Mouse (Mus musculus): Measurements from ENCODE around the gene Parm1.

Gene Parm1

DNA sequence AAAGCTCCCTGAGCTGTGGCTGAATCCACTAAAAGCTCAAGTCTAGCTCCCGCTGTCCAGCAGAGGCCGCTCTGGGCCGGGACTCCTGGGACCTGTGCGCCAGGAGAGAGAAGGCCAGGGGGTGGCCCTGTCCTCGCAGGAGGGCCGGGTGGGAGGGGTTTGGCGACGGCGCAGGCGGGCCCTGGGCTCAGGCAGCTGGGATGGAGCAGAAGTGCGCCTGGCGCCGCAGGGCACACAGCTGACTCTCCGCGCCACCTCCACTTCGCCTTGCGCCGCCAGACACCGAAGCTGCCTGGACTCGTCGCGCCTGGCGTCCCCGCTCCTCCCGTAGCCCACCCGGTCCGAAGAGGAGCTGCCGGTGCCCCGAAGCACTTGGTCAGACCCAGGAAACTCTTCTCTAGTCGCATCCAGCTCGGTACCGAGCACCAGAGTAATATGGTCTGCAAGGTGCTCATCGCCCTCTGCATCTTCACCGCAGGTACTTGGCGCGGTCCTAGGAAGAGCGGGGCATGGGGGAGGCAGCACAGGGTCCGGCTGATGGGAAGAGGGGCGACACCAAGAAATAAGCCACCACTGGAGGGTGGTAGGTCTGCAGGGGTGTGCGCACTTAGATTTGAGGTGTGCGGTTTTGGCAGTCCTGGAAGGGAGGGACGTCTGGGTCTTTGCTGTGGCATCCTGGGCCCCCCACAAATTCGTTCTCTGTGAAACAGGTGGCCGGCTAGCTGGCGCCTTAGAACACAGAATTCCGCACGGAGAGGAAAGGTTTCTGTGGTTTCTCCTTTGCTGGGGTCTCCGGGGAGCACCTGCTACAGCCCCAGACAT lies at the start of gene Parm1:
Parm1 (plus strand) TSS at position 136 of the 822 bp plus-strand sequence.
- peak; percentile 34 for DNase-seq (ENCODE audit: low read depth)

DNA sequence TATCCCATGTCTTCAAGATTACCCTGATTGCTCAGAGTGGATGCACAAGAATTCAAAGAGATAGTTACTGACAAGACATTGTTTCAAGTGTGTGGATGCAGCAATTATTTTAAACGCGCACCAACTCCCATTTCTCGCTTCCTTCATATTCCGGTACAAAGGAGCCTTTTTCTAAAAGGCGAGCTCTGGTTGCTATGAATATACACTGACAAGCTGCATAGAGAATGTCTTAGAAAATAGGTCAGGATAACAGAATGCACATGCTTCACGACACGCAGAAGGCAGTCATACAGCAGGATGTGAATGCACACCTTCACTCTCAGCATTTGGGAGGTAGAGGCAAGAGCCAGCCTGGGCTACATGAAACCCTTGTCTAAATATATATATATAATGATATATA lies 42.2 kb upstream of the Parm1 start:
- no peak for DNase-seq (ENCODE audit: low read depth)

DNA sequence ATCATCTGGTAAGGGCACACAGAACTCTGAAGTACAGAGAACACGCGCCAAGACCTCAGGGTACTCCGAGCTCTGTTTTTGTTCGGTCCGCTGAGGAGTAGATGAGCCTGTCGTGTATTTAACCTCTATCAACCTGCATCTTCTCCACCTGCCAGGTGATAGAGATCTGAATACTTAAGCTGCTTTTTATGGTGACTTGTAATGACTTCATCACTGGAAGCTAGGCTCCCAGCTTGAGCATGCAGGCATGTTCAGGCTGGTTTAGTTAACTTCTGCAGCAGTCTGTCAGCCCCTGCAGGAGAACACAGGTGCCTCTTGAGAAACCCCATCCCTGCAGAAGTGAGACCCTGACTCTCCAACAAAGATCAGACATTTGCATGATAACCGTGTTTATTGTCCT lies 40.6 kb upstream of the Parm1 start:
- no peak for DNase-seq (ENCODE audit: low read depth)

DNA sequence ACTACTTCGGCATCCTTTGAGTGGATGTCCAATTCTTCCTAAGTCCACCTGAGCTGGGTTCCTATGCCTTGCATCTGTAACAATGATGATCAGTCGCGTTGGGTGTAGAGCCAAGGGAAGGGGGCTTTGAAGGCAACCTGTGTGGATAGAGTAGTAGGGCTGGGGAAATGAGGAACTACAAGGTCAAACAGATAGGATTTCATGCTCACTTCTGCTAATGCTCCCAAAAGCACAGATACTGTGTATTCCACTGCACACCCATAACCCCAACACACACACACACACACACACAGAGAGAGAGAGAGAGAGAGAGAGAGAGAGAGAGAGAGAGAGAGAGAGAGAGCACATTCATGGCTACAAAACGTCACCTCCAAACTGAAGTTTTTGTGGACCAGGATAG lies 38.7 kb upstream of the Parm1 start:
- DNase-seq (ENCODE audit: low read depth) = no peak

DNA sequence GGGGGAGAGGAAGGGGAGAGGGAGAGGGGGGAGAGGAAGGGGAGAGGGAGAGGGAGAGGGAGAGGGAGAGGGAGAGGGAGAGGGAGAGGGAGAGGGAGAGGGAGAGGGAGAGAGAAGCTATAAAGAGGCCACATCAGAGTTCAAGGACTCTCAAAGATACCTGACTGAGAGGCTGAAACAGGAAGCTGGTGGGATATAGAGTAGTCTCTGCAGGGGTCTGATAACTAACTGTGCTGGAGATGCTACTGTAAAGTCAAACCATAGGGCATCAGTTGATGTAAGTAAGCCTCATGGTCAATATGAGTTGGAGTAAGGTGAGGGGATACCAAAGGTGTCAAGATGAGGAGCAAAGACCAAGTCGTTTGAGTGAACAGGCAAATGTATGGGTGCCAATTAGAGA lies 37.3 kb upstream of the Parm1 start:
- DNase-seq (ENCODE audit: low read depth) = no peak

DNA sequence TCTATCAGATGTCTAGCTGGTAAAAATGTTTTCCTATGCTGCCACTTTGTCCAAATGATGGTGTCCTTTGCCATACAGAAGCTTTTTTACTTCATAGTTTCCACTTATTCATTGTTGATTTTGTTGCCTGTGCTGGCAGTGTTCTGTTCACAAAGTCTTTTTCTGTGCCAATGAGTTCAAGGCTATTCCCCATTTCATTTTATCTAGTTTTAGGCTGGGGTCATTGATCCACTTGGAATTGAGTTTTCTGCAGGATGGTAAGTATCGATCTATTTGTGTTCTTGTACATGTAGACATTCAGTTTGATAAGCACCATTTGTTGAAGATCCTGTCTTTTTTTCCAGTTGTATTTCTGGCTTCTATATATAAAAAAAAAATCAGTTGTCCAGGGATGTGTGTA lies 33.1 kb upstream of the Parm1 start:
- DNase-seq (ENCODE audit: low read depth) = no peak

DNA sequence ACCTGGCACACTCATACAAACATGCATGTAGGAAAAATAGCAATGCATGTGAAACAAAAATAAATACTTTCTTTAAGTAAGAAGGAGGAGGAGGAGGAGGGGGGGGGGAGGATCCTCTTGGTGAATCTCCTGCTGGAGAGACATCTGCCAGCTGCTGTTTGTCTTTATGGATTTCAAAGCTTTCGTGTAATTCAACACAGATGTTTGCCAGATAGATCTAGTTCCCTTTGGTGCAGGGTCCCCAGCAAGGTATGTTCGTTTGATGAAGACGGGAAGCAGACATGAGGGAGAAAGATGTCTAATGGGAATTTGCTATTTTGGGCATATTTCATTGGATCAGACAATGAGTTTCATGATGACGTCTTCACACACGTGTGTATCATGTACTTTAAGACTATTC lies 23.0 kb upstream of the Parm1 start:
- no peak for DNase-seq (ENCODE audit: low read depth)

DNA sequence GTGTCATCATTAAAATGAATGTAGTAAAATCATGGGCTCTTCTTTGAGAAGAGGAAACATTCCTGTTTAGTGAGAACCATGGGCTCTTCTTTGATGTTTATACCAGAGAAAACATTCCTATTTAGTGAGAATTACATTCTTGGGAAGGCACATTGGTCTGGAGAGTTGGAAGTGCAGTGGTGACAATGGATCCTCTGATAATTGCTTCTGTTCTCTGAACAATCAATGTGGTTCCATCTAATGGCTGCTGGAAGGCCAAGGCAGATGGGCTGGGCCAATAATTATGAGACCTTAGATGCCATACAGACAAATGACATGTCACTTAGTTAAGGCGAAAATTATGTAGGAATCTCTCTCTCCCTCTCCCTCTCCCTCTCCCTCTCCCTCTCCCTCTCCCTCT lies 16.1 kb upstream of the Parm1 start:
- no peak for DNase-seq (ENCODE audit: low read depth)

DNA sequence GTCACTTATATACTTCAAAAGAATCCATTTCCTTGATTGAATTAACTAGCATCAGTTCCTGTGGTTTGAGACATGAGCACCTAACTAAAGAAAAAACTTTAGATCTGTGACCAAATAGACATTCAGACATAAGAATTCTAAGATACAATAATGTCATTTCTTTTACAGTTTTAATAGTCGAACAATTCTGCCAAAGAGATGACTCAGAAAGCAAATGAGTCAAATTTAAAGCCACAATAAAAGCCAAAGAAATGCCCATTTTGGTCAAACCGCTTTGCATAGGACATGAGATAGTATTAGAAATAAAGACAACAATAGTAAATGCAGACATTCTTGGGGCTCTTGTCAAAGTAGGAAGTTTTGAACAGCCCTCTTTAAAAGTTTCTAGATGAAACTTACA lies 15.0 kb upstream of the Parm1 start:
- no peak for DNase-seq (ENCODE audit: low read depth)

DNA sequence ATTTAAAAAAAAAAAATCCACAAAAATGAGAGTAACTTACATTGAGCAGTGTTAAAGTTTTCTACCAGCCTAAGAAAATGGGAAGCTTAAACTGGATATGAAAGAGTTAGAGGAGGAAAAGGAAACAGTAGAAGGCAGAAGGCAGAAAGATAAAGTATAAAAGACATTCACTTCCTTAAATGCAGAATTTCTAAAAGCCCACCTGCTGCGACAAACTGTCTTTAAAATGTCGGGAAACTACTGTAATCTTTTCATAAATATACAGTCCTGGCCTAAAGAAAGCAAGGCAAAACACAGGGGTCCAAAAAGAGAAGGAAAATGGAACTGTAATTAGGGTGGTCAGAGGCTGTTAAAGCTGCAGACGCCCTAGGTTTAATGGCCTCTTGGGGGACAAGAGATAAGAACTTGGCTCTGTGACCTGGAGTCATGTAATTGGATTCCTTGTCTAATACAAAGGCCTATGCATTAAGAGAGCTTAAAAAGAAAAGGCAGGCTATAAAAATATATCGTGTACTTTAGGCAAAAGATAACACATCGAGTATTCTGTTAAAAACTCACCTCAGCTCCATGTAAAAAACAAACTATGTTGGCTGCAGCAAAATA lies 13.0 kb upstream of the Parm1 start:
- no peak for DNase-seq (ENCODE audit: low read depth)

DNA sequence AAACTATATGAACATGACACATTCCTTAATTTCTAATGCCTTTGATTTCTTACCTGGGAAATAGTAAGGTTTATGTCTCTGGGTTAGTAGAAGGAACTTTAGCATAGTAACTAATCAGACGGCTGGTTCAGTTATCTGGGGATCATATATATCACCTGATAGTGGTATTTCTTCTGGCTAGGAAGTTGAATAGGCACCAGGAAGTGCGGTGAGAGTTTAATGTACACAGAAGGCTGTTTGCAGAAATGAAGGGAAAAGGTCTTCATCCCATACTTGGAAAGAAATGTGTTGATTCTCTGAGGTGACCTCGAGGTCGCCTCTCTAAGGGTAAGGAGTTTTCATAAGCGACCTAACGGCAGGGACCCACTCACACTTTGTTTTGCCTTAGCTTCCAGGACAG lies 338 bp upstream of the Parm1 start:
- no peak for DNase-seq (ENCODE audit: low read depth)

DNA sequence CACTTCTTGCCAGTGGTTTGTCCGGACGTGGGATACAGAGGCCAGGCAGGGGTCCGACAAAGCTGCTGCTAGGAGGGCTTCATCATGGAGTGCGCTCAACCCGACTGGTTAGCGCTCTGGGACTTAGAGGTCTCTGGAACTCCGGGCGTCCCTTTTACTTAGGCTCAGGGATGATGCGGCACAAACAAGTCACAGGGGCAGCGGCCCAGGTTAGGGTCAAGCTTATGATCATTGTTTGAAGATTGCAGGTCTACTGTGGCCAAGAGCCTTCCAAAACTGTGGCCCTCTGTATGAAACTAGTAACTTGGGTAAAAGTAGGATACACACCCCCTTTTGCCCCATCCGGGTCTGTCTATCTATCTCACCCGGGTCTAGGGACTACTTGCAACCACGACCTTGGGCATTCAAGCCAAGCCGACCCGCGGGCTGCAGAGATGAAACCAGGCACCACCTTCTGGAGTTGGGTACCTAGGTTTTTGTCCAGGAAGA lies 931 bp downstream of the Parm1 start:
- DNase-seq (ENCODE audit: low read depth) = no peak

DNA sequence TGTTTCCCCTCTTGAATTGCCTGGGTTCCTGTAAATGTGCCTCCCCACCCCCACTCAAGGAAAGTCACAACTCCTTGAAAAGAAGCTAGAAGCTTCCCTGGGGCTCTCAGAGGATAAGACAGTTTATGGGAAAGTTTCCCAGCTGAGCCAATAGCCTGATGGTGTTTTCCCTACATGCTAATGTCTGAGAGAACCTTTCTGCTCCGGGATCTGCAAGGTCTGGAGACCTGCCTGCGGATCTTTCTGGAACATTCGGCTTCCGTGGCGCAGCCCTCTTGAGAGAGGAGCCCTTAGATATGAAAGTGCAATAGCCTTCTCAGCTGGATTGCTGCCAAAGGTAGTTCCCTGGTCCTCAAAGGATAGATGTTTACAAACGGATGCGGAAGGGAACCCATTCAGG lies 1.5 kb downstream of the Parm1 start:
- no peak for DNase-seq (ENCODE audit: low read depth)

DNA sequence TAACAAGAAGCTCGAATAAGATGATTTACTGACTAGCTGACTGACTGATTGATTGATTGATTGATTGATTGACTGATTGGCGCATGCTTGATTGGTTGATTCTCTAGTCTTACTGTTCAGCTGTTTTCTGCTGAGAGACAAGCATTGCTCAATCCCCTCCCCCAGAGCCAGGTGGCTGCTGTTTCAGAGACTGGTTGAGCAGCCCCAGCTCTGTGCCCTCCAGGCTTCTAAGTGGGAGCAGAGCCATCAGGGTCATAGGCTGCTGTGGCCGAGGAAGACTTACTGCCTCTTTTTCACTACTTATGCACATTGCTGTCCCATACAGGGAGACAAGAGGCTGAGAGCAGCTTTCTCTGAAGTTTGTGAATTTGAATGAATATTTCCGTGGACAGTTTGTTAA lies 2.1 kb downstream of the Parm1 start:
- DNase-seq (ENCODE audit: low read depth) = no peak

DNA sequence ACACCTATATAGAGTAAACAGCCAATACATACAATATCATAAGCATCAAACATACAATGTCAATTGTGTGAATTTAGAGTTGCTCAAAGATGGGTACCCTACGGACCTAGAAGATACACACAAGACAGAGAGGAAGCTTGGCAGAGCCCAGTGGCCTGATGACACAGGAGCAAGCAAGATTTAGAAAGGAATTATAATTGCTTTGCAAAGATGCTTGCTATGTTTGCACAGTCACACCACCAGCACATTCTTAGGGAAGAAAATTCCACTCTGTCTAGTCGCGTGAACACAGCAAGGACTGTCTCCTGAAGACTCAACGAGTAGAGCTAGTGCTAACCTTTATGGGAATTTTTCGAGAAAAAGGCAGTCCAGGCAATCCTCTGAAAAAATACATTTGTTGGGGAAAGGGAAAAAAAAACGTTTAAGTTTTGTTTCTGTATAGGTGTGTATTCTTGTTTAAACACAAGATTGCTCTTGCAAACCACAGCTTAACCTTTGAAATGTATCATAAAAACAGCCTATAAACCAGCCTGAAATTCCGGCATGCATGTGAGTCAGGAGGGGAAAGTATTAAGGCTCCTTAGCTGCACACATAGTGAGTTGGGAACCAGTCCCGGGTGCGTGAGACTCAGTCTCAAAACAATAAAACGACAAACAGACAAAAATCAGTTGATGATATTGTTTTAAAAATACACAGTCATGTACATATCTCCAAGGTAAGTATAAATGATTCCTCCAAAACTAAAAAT lies 15.5 kb downstream of the Parm1 start:
- no peak for DNase-seq (ENCODE audit: low read depth)

DNA sequence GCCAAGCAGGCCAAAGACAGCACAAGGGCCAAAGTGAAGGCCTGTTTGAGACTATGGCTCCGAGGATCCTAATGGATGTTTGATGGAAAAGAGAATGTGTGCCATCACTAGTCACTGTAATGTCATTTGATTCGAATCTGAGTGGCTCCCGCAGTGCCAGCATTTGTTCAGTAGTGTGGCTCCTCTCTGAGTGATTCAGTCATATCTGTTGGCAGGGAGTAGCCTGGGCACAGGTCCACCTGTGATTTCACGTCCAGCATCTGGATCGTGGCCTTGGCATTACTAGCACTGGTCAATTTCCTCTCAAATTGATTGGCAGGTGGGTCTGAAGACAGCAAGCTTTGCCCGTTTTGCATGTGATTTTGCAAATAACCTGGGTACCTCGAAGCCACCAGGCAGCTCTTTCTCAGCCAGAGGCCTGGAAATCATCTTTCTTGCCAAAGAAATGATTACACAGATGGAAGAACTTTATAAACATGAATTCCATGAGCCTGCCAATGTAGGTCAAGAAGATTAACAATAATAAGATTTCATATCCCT lies 41.7 kb downstream of the Parm1 start:
- DNase-seq (ENCODE audit: low read depth) = no peak

DNA sequence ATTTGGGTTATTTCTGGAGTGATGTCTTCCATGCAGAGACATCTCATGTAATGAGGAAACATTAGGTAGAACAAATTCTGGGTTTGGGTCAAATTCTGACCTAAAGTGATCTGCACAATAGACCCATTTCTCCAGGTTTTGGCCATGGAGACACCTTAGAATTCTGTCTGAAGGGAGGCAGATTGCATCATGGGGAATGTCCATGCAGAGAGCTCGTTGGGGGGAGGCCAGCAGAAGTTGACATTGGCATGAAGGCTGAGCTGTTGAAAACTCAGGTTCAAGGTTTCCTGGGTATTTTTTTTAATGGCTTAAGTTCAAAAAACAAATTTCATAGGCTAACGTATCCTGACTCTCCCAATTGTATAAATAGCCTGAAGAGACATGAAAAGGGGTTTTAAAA lies 42.3 kb downstream of the Parm1 start:
- no peak for DNase-seq (ENCODE audit: low read depth)

DNA sequence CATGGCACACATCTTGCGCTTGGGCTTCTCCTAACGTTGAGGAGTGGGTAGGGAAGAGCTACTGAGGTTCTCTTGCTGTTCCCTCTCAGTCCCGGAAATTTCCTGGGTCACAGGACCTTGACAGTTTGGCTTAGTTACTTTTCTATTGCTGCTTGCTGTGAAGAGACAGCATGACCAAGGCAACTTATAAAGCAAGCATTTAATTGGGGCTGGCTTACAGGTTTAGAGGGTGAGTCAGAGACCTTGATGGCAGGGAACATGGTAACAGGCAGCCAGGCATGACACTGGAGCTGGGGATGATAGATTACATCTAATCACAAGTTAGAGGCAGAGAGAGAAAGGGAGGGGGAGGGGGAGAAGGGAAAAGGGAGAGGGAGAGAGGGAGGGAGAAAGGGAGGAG lies 44.0 kb downstream of the Parm1 start:
- DNase-seq (ENCODE audit: low read depth) = no peak

DNA sequence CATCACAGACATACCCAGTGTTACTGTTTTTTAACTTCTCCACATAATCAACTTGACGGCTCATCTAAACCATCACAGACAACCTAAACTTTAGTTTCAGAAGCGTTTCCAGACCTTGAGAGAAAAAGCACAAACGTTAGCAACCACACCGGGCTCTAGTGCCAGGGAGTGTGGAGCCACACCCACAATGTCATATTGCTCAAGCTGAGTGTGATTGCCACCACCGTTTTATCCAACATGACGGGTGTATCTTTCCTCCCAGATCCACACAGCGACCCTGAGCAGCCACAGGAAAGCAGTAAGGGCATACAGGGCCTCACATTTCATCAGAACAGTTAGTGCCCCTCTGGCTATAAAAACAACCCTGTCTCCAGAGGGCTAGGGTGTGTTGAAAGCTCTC lies 45.1 kb downstream of the Parm1 start:
- DNase-seq (ENCODE audit: low read depth) = no peak

DNA sequence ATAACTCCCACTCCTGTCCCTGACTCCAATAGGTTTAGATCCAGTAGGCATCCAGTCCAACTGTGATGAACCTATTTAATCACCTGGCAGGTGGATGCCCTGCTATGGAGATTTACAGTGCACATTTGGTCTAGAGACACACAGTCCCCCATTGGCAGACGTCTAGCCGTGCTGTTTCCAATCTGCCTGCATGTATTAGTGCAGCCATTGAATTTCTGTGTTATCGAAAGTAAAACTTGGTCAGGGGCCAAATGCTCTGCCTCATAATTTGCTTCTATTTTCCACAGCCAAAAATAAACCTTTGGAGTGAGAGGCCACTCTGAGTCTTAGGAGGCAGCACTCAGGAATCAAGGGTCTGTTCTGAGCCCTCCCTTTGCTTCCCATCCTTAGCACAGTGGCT lies 46.6 kb downstream of the Parm1 start:
- DNase-seq (ENCODE audit: low read depth) = no peak

DNA sequence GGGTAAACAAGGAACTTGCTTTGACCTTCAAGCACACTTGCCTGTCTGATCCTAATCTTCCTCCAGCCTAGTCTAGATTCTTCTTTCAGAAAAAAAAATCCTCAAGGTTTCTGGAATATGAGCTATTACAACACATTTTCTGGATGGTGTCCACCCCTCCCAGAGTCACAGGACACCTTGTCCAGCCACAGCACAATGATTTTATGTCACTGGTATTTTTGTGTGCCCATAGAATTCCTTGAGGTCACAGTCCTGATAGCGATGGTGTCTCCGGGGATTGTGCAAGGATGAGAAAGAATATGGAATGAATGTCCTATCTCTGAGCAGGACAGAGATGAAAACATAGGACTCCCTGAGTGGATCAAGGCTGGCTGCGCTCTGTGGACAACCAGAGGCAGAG lies 48.0 kb downstream of the Parm1 start:
- no peak for DNase-seq (ENCODE audit: low read depth)

DNA sequence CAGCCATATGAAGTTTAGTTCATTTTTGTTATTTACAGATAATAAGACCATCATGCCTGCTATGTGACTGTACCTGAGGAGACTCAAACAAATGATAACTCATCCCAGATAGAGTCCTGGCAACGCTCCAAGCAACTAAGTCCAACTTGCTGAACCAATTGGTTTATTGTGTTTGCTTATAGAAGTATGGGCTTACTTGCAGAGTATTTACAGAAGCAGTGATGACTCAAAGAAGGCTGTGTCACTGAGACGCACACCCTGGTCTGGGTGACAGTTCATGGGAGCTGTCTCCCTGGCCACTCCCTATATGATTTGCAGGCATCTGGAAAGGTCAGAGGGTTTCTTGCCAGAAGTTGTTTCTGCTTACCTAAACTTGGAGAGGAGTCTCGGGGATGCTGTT lies 49.2 kb downstream of the Parm1 start:
- no peak for DNase-seq (ENCODE audit: low read depth)

DNA sequence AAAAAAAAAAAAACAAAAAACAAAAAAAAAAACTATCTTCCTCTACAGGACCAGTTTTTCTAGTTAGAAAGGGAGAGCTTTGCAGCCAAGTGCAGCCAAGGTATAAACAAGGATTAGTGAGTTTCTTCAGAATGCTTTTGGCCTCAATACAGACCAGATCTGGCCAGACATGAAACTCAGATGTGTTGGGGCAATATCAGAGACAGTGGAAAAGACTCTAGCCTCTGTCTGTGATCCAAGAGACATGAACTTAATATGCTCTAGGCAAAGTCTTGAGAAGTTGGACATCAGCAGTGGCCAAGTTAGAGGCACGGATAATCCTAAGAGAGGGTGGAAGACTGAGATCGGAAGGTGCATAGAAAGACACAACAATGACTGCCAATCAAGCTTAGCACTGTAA lies 56.8 kb downstream of the Parm1 start:
- no peak for DNase-seq (ENCODE audit: low read depth)

Data from fibroblast of lung, adult 2 months (primary cell).